Mouse (Mus musculus): ENCODE measurements around the gene Aqp11.

DNA sequence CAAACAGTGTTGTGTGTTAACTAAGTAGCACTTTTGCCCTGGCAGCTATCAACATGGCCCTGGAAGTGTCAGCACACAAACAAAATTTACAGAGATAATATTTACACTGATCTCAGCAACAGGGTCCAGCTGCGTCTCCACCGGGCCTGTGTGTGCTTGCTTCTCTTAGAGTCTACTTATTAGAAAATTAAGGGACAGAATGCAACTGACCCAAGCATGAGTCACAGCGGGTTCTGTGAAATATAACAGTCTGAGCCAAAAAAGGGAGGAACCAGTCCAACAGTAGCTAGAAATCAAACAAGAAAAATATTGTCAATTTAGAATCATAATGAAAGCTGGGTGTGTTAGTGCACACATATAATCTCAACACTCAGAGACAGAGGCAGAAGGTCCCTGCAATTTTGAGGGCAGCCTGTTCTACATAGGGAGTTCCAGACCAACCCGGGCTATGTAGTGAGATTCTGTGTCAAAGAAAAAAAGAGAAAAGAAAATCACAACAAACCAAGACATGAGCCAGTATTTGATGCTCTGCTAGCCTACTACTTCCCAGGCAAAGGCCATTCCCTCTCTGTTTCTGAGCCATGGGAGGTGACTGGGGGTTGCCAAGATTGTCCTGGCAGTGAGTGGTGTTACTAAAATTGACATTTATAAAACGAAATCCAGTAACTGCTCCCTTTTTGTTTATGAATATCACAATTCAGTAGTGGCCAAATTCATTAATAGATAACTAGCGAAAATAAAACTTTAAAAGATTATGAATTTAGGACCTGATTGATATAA is 32.9 kb upstream of the Aqp11 start:
- no peak for TF ChIP-seq CTCF (IDR thresholded peaks at IDR 0.05; ENCODE audit: insufficient read depth, low read length)
- no peak for TF ChIP-seq POLR2A (IDR thresholded peaks at IDR 0.05; ENCODE audit: borderline replicate concordance, extremely low read depth, low read depth, low read length)

All from lung, adult 2 months (tissue).